Mouse (Mus musculus) hindbrain, embryonic 15.5 days (tissue): ENCODE measurements around the gene Mad1l1. TPM values are rescaled to one million over a fixed set of nuclear protein-coding genes. Genes with fewer than 3 reads are reported as not detected.

Experiments
- ATAC-seq: fragments of 200-750 bp; cut with Nextera tagmentation; 2 replicates; pipeline ENCODE4 v1.8.0; 2017; ENCODE audit warnings: low read depth, moderate number of reproducible peaks, moderate TSS enrichment; ENCODE audit not compliant: low FRiP score
- H3K27ac ChIP-seq: fragments of 300-500 bp; sonication (generic); replicated peaks from 2 replicates; pipeline ENCODE4 v1.5.1; 2015; ENCODE audit warnings: mild to moderate bottlenecking, inconsistent platforms
- H3K27me3 ChIP-seq: fragments of 300-500 bp; sonication (generic); 2 replicates; pipeline ENCODE4 v1.6.1; 2015; ENCODE audit warnings: control low read depth, inconsistent platforms
- H3K36me3 ChIP-seq: fragments of 300-500 bp; sonication (generic); 2 replicates; pipeline ENCODE4 v1.6.1; 2015; ENCODE audit warnings: control low read depth, inconsistent platforms
- H3K4me1 ChIP-seq: fragments of 300-500 bp; sonication (generic); replicated peaks from 2 replicates; pipeline ENCODE4 v1.6.1; 2015; ENCODE audit warnings: control low read depth, inconsistent platforms
- H3K4me2 ChIP-seq: fragments of 300-500 bp; sonication (generic); 2 replicates; pipeline ENCODE4 v1.6.1; 2015; ENCODE audit warnings: moderate library complexity, mild to moderate bottlenecking, inconsistent platforms
- H3K4me3 ChIP-seq: fragments of 300-500 bp; sonication (generic); 2 replicates; pipeline ENCODE4 v1.5.1; 2015; ENCODE audit warnings: mild to moderate bottlenecking, inconsistent platforms
- H3K9ac ChIP-seq: fragments of 300-500 bp; sonication (generic); 2 replicates; pipeline ENCODE4 v1.6.1; 2015; ENCODE audit warnings: inconsistent platforms
- H3K9me3 ChIP-seq: fragments of 300-500 bp; sonication (generic); 2 replicates; pipeline ENCODE4 v1.6.1; 2016; ENCODE audit warnings: control low read depth, inconsistent platforms
- WGBS: fragments of 180-500 bp; shearing (Covaris S2); methylation state at CpG from one replicate; pipeline ENCODE4 v1.1.7; 2015; 5-methylcytosine and 5-hydroxymethylcytosine counted together
- polyA plus RNA-seq: library from polyadenylated mRNA; unstranded; fragments of >200 nt; fragmentation: Nextera tagmentation; extraction: Ambion mirVana; gene quantifications from 2 replicates; pipeline ENCODE4 v1.2.1, GENCODE M21; 2015

Mad1l1 gene
- polyA plus RNA-seq, 1 experiment from 2014 or later: 33.1 TPM

- H3K4me2 ChIP-seq: no peak overlapping the region
- no peak overlapping the region for H3K9ac ChIP-seq
- no peaks in the 10 kb centered on the region for H3K27me3 ChIP-seq
- no peaks in the 10 kb centered on the region for H3K4me1 ChIP-seq
- no peak overlapping the region for H3K27ac ChIP-seq
- WGBS: 83% methylated on average over 5 of the region's 5 CpGs
- ATAC-seq: no peak
- H3K4me3 ChIP-seq: no peak overlapping the region
- no peaks in the 10 kb centered on the region for H3K9me3 ChIP-seq
- H3K36me3 ChIP-seq: no peaks in the 10 kb centered on the region
Observed at GRCm38 (mm10) chr5:140270976-140271685, 50.2 kb downstream of the Mad1l1 start.

- WGBS: 70% methylated on average over 4 of the region's 4 CpGs
- H3K36me3 ChIP-seq: no peaks in the 10 kb centered on the region
- no peak overlapping the region for H3K9ac ChIP-seq
- H3K4me1 ChIP-seq: peaks cover 20% of the 10 kb centered on the region
- no peak overlapping the region for H3K27ac ChIP-seq
- H3K9me3 ChIP-seq: no peaks in the 10 kb centered on the region
- H3K4me2 ChIP-seq: no peak overlapping the region
- no peaks in the 10 kb centered on the region for H3K27me3 ChIP-seq
- no peak for ATAC-seq
- H3K4me3 ChIP-seq: no peak overlapping the region
Observed at GRCm38 (mm10) chr5:140268396-140268795, 53.0 kb downstream of the Mad1l1 start.

GRCm38 (mm10) chr5:140267061-140267460 lies 54.3 kb downstream of the Mad1l1 start:
- no peak overlapping the region for H3K27ac ChIP-seq
- H3K4me2 ChIP-seq: no peak overlapping the region
- no peak for ATAC-seq
- no peaks in the 10 kb centered on the region for H3K9me3 ChIP-seq
- H3K27me3 ChIP-seq: no peaks in the 10 kb centered on the region
- no peak overlapping the region for H3K4me3 ChIP-seq
- H3K4me1 ChIP-seq: peaks cover 20% of the 10 kb centered on the region
- H3K36me3 ChIP-seq: no peaks in the 10 kb centered on the region
- H3K9ac ChIP-seq: no peak overlapping the region
- WGBS: 96% methylated on average over 2 of the region's 2 CpGs

DNA sequence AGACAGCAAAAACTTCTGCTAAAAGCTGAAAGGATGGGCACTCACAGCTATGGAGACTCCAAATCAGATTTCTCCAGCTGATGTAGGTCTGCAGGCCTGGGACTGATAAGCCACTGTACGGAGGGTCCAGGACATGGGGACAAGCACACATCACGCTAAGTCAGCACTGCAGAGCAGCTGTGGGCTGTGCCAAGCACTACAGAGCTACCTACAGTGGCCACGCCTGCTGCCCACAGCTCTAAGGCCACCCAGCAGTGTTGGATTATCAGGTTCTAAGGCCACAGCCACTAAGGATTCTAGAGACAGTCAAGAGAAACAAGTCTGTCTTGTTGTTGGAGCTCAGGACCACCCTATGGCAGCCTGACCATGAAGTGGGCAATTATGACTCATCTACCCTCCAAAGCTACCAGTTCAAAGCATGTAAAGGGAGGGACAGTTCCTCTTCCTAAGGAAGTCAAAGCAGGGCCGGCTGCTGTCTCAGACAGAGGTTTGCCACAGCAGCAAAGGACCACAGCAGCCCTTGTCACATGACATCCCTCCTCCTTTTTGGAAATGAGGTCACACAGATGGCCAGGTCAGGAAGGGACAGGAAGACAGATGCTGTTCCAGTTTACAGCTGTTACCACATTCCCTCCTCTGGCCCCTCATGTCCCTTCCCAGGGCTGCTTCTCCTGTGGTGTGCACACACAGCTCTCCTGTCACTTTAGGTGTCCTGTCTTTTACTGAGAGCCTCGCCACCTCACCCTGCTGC lies 56.4 kb downstream of the Mad1l1 start:
- H3K27ac ChIP-seq: peak overlapping the region; percentile 52; the same call in 1 of the 2 replicates
- H3K4me2 ChIP-seq: no peak overlapping the region
- no peaks in the 10 kb centered on the region for H3K9me3 ChIP-seq
- no peak overlapping the region for H3K9ac ChIP-seq
- ATAC-seq: peak; percentile 24; the same call in 1 of the 2 replicates
- 61% methylated on average over 5 of the region's 5 CpGs for WGBS
- no peaks in the 10 kb centered on the region; the same call in 1 of the 2 replicates for H3K36me3 ChIP-seq
- no peak overlapping the region for H3K4me3 ChIP-seq
- H3K4me1 ChIP-seq: peaks cover 20% of the 10 kb centered on the region
- H3K27me3 ChIP-seq: no peaks in the 10 kb centered on the region

GRCm38 (mm10) chr5:140263754-140264749 lies 57.3 kb downstream of the Mad1l1 start:
- ATAC-seq: peak; percentile 68
- WGBS: 24% methylated on average over 30 of the region's 30 CpGs
- no peaks in the 10 kb centered on the region for H3K27me3 ChIP-seq
- H3K4me3 ChIP-seq: no peak overlapping the region
- H3K4me1 ChIP-seq: peaks cover 20% of the 10 kb centered on the region
- peak overlapping the region; percentile 22; the same call in 1 of the 2 replicates for H3K4me2 ChIP-seq
- H3K36me3 ChIP-seq: no peaks in the 10 kb centered on the region; the same call in 1 of the 2 replicates
- 0 out of 2 replicates have a peak overlapping the region, but pooled peaks have one; percentile 24 for H3K9ac ChIP-seq
- H3K27ac ChIP-seq: peak overlapping the region; percentile 52; the same call in 1 of the 2 replicates
- no peaks in the 10 kb centered on the region for H3K9me3 ChIP-seq

GRCm38 (mm10) chr5:140262401-140262800 lies 59.0 kb downstream of the Mad1l1 start:
- H3K4me2 ChIP-seq: no peak overlapping the region
- no peaks in the 10 kb centered on the region; the same call in 1 of the 2 replicates for H3K36me3 ChIP-seq
- no peak overlapping the region for H3K9ac ChIP-seq
- 72% methylated on average over 3 of the region's 3 CpGs for WGBS
- ATAC-seq: no peak
- no peaks in the 10 kb centered on the region for H3K27me3 ChIP-seq
- H3K27ac ChIP-seq: no peak overlapping the region
- H3K9me3 ChIP-seq: no peaks in the 10 kb centered on the region
- H3K4me3 ChIP-seq: no peak overlapping the region
- peaks cover 20% of the 10 kb centered on the region for H3K4me1 ChIP-seq

DNA sequence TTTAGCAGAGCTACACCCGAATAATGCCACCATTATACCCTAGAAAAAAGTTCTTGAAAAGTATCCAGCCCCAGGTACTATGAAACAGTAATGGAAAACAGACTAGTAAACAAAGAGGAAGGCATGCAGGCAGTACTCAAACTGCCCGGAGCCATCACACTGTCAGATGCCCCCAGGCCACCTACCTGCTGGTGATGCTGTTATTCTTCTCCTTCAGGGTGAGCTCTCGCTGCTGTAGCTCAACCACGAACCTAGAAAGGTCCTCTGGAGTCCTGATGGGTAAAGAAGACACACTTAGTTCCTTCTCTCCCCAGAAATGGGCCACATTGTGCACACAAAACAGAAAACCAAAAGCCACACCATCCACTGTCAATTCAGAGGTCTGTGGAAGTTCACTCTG lies 60.0 kb downstream of the Mad1l1 start:
- peaks cover 20% of the 10 kb centered on the region for H3K4me1 ChIP-seq
- no peaks in the 10 kb centered on the region for H3K9me3 ChIP-seq
- no peak overlapping the region for H3K4me3 ChIP-seq
- H3K27me3 ChIP-seq: no peaks in the 10 kb centered on the region
- 96% methylated on average over 4 of the region's 4 CpGs for WGBS
- H3K27ac ChIP-seq: no peak overlapping the region
- H3K9ac ChIP-seq: no peak overlapping the region
- no peak for ATAC-seq
- no peaks in the 10 kb centered on the region; the same call in 1 of the 2 replicates for H3K36me3 ChIP-seq
- no peak overlapping the region for H3K4me2 ChIP-seq

- 94% methylated on average over 5 of the region's 5 CpGs for WGBS
- H3K4me1 ChIP-seq: peaks cover 3% of the 10 kb centered on the region
- no peak overlapping the region for H3K9ac ChIP-seq
- ATAC-seq: no peak
- H3K36me3 ChIP-seq: no peaks in the 10 kb centered on the region; the same call in 1 of the 2 replicates
- no peaks in the 10 kb centered on the region for H3K27me3 ChIP-seq
- H3K4me2 ChIP-seq: no peak overlapping the region
- H3K4me3 ChIP-seq: no peak overlapping the region
- no peaks in the 10 kb centered on the region for H3K9me3 ChIP-seq
- H3K27ac ChIP-seq: no peak overlapping the region
Observed at GRCm38 (mm10) chr5:140258633-140259032, 62.7 kb downstream of the Mad1l1 start.

GRCm38 (mm10) chr5:140258035-140258434 lies 63.3 kb downstream of the Mad1l1 start:
- Histone ChIP-seq H3K4me1 (no peaks in the 10 kb centered on the region), H3K9me3 (no peaks in the 10 kb centered on the region), H3K27ac (no peak overlapping the region), H3K27me3 (no peaks in the 10 kb centered on the region), H3K4me3 (no peak overlapping the region), H3K36me3 (no peaks in the 10 kb centered on the region; the same call in 1 of the 2 replicates), H3K4me2 (no peak overlapping the region), H3K9ac (no peak overlapping the region)
- WGBS: 92% methylated on average over 3 of the region's 3 CpGs
- ATAC-seq: no peak

DNA sequence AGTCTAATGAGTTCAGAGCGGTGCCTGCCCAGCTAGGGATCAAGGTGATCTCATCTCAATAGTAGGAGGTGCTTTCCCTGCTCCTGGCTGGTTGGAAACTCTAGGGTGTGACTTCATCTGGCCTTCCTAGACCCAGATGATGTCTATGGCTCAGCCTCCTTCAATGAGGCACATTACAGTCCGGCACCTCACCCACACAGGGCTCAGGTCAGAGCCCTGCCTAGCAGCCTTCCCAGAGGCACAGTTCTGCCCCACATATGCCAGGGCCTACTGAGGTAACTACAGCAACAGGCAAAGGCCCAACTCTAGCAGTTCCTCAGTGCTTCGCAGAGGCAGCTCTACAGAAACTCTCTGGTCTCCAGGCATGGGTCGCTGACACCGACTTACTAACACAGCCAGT lies 63.9 kb downstream of the Mad1l1 start:
- no peaks in the 10 kb centered on the region for H3K4me1 ChIP-seq
- H3K36me3 ChIP-seq: no peaks in the 10 kb centered on the region; the same call in 1 of the 2 replicates
- H3K9ac ChIP-seq: no peak overlapping the region
- no peak overlapping the region for H3K4me3 ChIP-seq
- H3K27ac ChIP-seq: no peak overlapping the region
- H3K4me2 ChIP-seq: no peak overlapping the region
- H3K27me3 ChIP-seq: no peaks in the 10 kb centered on the region
- WGBS: 86% methylated on average over 5 of the region's 5 CpGs
- ATAC-seq: peak; percentile 49; the same call in 1 of the 2 replicates
- H3K9me3 ChIP-seq: no peaks in the 10 kb centered on the region

DNA sequence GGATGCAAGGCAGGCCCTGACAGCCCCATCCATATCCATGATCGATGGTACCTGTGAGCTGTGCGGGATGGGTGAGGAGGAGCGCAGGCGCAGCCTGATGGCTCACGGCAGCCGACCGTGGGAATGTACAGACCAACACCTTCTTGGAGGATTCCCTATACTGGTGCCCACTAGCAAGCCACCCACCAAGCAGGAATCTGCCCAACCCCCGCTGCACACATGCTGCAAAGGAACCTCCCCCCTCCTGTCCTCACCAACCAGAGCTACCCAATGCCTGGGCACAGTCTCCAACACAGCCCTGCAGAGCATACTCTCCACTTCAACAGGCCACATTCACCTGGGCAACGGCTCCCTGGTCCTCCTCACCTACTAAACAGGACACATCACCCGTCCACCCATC lies 64.7 kb downstream of the Mad1l1 start:
- Histone ChIP-seq H3K4me3 (no peak overlapping the region), H3K36me3 (no peaks in the 10 kb centered on the region; the same call in 1 of the 2 replicates), H3K9ac (no peak overlapping the region), H3K27ac (no peak overlapping the region), H3K4me1 (no peaks in the 10 kb centered on the region), H3K4me2 (no peak overlapping the region), H3K27me3 (no peaks in the 10 kb centered on the region), H3K9me3 (no peaks in the 10 kb centered on the region)
- ATAC-seq: no peak
- WGBS: 95% methylated on average over 10 of the region's 10 CpGs
